Mouse (Mus musculus): Measurements from ENCODE around the gene Ttll11. TPM values are rescaled to one million over a fixed set of nuclear protein-coding genes. Genes with fewer than 3 reads are reported as not detected.

Ttll11 gene
- polyA plus RNA-seq, 1 experiment from 2014 or later = 0.63 TPM

- H3K4me3 ChIP-seq (replicated peaks) = no peak overlapping the region
- H3K9ac ChIP-seq = no peak overlapping the region
- 0 out of 2 replicates have a peak, but pooled peaks cover 3% of the 10 kb centered on the region for H3K27me3 ChIP-seq
- no peaks in the 10 kb centered on the region for H3K36me3 ChIP-seq (replicated peaks)
- H3K9me3 ChIP-seq (replicated peaks) = no peaks in the 10 kb centered on the region
- WGBS (ENCODE audit: insufficient replicate concordance) = 72% methylated on average over 27 of the region's 27 CpGs
- no peak for ATAC-seq (ENCODE audit: insufficient read depth)
- no peaks in the 10 kb centered on the region for H3K4me1 ChIP-seq (replicated peaks)
- H3K4me2 ChIP-seq = no peak overlapping the region
- no peak overlapping the region for H3K27ac ChIP-seq (replicated peaks)
These were observed 190.1 kb downstream of the Ttll11 start for GRCm38 (mm10) chr2:35789362-35790326.

GRCm38 (mm10) chr2:35785877-35786276, 193.8 kb downstream of the Ttll11 start:
- no peak for ATAC-seq (ENCODE audit: insufficient read depth)

GRCm38 (mm10) chr2:35783368-35783767, 196.3 kb downstream of the Ttll11 start:
- 48% methylated on average over 10 of the region's 10 CpGs for WGBS (ENCODE audit: insufficient replicate concordance)
- no peaks in the 10 kb centered on the region for H3K4me1 ChIP-seq (replicated peaks)
- H3K4me3 ChIP-seq (replicated peaks) = no peak overlapping the region
- H3K27ac ChIP-seq (replicated peaks) = no peak overlapping the region
- H3K9ac ChIP-seq = no peak overlapping the region
- no peaks in the 10 kb centered on the region for H3K27me3 ChIP-seq
- H3K36me3 ChIP-seq (replicated peaks) = no peaks in the 10 kb centered on the region
- no peak overlapping the region for H3K4me2 ChIP-seq
- no peaks in the 10 kb centered on the region for H3K9me3 ChIP-seq (replicated peaks)
- ATAC-seq (ENCODE audit: insufficient read depth) = no peak

More at GRCm38 (mm10) chr2:35785877-35786276, 193.8 kb downstream of the Ttll11 start:
- Histone ChIP-seq H3K27ac (replicated peaks) (no peak overlapping the region), H3K36me3 (replicated peaks) (no peaks in the 10 kb centered on the region), H3K4me1 (replicated peaks) (no peaks in the 10 kb centered on the region), H3K27me3 (0 out of 2 replicates have a peak, but pooled peaks cover 3% of the 10 kb centered on the region), H3K4me2 (no peak overlapping the region), H3K9me3 (replicated peaks) (no peaks in the 10 kb centered on the region), H3K4me3 (replicated peaks) (no peak overlapping the region), H3K9ac (no peak overlapping the region)
- 72% methylated on average over 7 of the region's 7 CpGs for WGBS (ENCODE audit: insufficient replicate concordance)

- Histone ChIP-seq H3K4me2 (no peak overlapping the region), H3K27me3 (no peaks in the 10 kb centered on the region), H3K27ac (replicated peaks) (no peak overlapping the region), H3K36me3 (replicated peaks) (no peaks in the 10 kb centered on the region), H3K4me3 (replicated peaks) (no peak overlapping the region), H3K9ac (no peak overlapping the region), H3K4me1 (replicated peaks) (no peaks in the 10 kb centered on the region), H3K9me3 (replicated peaks) (no peaks in the 10 kb centered on the region)
- 67% methylated on average over 5 of the region's 5 CpGs for WGBS (ENCODE audit: insufficient replicate concordance)
- ATAC-seq (ENCODE audit: insufficient read depth) = no peak
These were observed 200.4 kb downstream of the Ttll11 start for GRCm38 (mm10) chr2:35779266-35779665.

- Histone ChIP-seq H3K9ac (no peak overlapping the region), H3K36me3 (replicated peaks) (no peaks in the 10 kb centered on the region), H3K4me2 (no peak overlapping the region), H3K27me3 (no peaks in the 10 kb centered on the region), H3K27ac (replicated peaks) (no peak overlapping the region), H3K4me3 (replicated peaks) (no peak overlapping the region), H3K9me3 (replicated peaks) (no peaks in the 10 kb centered on the region), H3K4me1 (replicated peaks) (no peaks in the 10 kb centered on the region)
- 64% methylated on average over 9 of the region's 9 CpGs for WGBS (ENCODE audit: insufficient replicate concordance)
- no peak for ATAC-seq (ENCODE audit: insufficient read depth)
These were observed 202.8 kb downstream of the Ttll11 start for GRCm38 (mm10) chr2:35776935-35777334.

GRCm38 (mm10) chr2:35775651-35776055, 204.1 kb downstream of the Ttll11 start:
- Histone ChIP-seq H3K27me3 (no peaks in the 10 kb centered on the region), H3K4me3 (replicated peaks) (no peak overlapping the region), H3K36me3 (replicated peaks) (no peaks in the 10 kb centered on the region), H3K27ac (replicated peaks) (no peak overlapping the region), H3K9ac (no peak overlapping the region), H3K4me1 (replicated peaks) (no peaks in the 10 kb centered on the region), H3K9me3 (replicated peaks) (no peaks in the 10 kb centered on the region), H3K4me2 (no peak overlapping the region)
- no peak for ATAC-seq (ENCODE audit: insufficient read depth)
- 29% methylated on average over 5 of the region's 5 CpGs for WGBS (ENCODE audit: insufficient replicate concordance)

GRCm38 (mm10) chr2:35770541-35770940, 209.2 kb downstream of the Ttll11 start:
- Histone ChIP-seq H3K4me3 (replicated peaks) (no peak overlapping the region), H3K4me1 (replicated peaks) (no peaks in the 10 kb centered on the region), H3K9me3 (replicated peaks) (no peaks in the 10 kb centered on the region), H3K36me3 (replicated peaks) (no peaks in the 10 kb centered on the region), H3K4me2 (no peak overlapping the region), H3K27me3 (no peaks in the 10 kb centered on the region), H3K9ac (no peak overlapping the region), H3K27ac (replicated peaks) (no peak overlapping the region)
- ATAC-seq (ENCODE audit: insufficient read depth) = no peak
- 52% methylated on average over 2 of the region's 2 CpGs for WGBS (ENCODE audit: insufficient replicate concordance)

GRCm38 (mm10) chr2:35769398-35769797, 210.3 kb downstream of the Ttll11 start:
- ATAC-seq (ENCODE audit: insufficient read depth) = no peak
- Histone ChIP-seq H3K4me3 (replicated peaks) (no peak overlapping the region), H3K27ac (replicated peaks) (no peak overlapping the region), H3K36me3 (replicated peaks) (no peaks in the 10 kb centered on the region), H3K4me2 (no peak overlapping the region), H3K27me3 (no peaks in the 10 kb centered on the region), H3K4me1 (replicated peaks) (no peaks in the 10 kb centered on the region), H3K9ac (no peak overlapping the region), H3K9me3 (replicated peaks) (no peaks in the 10 kb centered on the region)
- 66% methylated on average over 12 of the region's 12 CpGs for WGBS (ENCODE audit: insufficient replicate concordance)

GRCm38 (mm10) chr2:35768538-35769238, 211.0 kb downstream of the Ttll11 start:
- no peak overlapping the region for H3K4me3 ChIP-seq (replicated peaks)
- no peak overlapping the region for H3K4me2 ChIP-seq
- no peaks in the 10 kb centered on the region for H3K36me3 ChIP-seq (replicated peaks)
- no peaks in the 10 kb centered on the region for H3K27me3 ChIP-seq
- no peak overlapping the region for H3K9ac ChIP-seq
- no peaks in the 10 kb centered on the region for H3K4me1 ChIP-seq (replicated peaks)
- no peak for ATAC-seq (ENCODE audit: insufficient read depth)
- H3K9me3 ChIP-seq (replicated peaks) = no peaks in the 10 kb centered on the region
- 32% methylated on average over 4 of the region's 4 CpGs for WGBS (ENCODE audit: insufficient replicate concordance)
- no peak overlapping the region for H3K27ac ChIP-seq (replicated peaks)

GRCm38 (mm10) chr2:35767834-35768537, 211.7 kb downstream of the Ttll11 start:
- Histone ChIP-seq H3K9me3 (replicated peaks) (no peaks in the 10 kb centered on the region), H3K27me3 (no peaks in the 10 kb centered on the region), H3K36me3 (replicated peaks) (no peaks in the 10 kb centered on the region), H3K27ac (replicated peaks) (no peak overlapping the region), H3K4me2 (no peak overlapping the region), H3K4me1 (replicated peaks) (no peaks in the 10 kb centered on the region), H3K9ac (no peak overlapping the region), H3K4me3 (replicated peaks) (no peak overlapping the region)
- 32% methylated on average over 14 of the region's 14 CpGs for WGBS (ENCODE audit: insufficient replicate concordance)
- no peak for ATAC-seq (ENCODE audit: insufficient read depth)

- no peak overlapping the region for H3K9ac ChIP-seq
- no peak overlapping the region for H3K4me2 ChIP-seq
- WGBS (ENCODE audit: insufficient replicate concordance) = 63% methylated on average over 8 of the region's 8 CpGs
- ATAC-seq (ENCODE audit: insufficient read depth) = no peak
- no peaks in the 10 kb centered on the region for H3K9me3 ChIP-seq (replicated peaks)
- no peaks in the 10 kb centered on the region for H3K27me3 ChIP-seq
- H3K4me3 ChIP-seq (replicated peaks) = no peak overlapping the region
- no peaks in the 10 kb centered on the region for H3K36me3 ChIP-seq (replicated peaks)
- H3K27ac ChIP-seq (replicated peaks) = no peak overlapping the region
- no peaks in the 10 kb centered on the region for H3K4me1 ChIP-seq (replicated peaks)
These were observed 215.4 kb downstream of the Ttll11 start for GRCm38 (mm10) chr2:35764328-35764727.

Measured in liver, embryonic 15.5 days (tissue).